Mouse (Mus musculus): ENCODE measurements at regions not wholly inside any gene's neighbourhood (a gene's known extent, or its start where the extent isn't known, plus 50 kb on each side); places are given as distances from the start of the nearest gene placed in this dataset.

DNA sequence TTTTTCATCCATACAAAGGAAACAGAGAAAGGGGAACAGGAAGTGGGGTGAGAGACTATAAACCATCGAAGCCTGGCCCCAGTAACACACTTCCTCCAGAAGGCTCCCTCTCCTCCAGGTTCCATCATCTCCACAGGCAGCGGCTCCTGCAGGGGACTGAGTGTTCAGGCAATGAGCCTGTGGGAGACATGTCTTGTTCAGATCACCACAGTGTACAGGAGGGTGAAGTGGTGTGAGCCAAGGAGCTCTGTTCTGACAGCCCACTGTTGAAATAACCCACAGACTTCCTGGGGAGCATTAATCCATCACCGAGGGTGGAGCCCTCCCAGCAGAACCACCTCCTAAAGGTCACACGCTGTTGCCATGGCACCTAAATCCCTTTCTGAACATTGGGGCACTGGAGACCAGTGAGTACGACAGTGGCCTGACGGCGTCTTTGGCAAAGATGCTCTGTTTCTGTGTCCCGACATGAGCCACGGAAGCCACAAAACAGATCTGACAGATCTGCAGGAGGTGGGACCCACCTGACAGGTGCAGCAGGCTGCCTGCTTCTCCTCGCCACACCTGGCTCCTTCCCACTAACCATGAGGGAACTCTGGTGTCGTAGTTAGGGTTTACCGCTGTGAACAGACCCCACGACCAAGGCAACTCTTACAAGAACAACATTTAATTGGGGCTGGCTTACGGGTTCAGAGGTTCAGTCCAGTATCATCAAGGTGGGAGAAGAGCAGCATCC is 60.9 kb downstream of the Psmg1 start:
- DNase-seq (ENCODE audit: low spot score) = no peak

GRCm38 (mm10) chr16:95928290-95929260 is 62.2 kb downstream of the Psmg1 start:
- no peak for DNase-seq (ENCODE audit: low spot score)

DNA sequence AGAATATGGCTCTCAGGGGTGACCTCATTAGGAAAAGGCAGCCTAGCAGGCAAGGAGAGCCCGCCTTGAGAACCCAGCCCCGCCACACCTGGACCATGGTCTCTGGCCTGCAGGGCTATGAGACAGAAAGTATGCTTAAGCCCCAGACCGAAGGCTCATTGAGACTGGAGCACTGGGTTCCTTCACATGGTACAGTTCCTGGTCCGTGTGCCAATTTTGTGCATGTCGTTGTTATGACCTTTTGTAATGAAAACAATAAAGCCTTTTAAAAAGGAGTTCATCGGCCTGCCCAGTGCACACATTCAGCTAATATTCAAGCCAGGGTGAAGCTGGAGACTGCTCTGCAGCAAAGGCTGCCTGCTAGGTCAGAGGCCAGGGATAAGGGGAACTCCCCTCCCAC is 64.2 kb downstream of the Psmg1 start:
- no peak for DNase-seq (ENCODE audit: low spot score)

DNA sequence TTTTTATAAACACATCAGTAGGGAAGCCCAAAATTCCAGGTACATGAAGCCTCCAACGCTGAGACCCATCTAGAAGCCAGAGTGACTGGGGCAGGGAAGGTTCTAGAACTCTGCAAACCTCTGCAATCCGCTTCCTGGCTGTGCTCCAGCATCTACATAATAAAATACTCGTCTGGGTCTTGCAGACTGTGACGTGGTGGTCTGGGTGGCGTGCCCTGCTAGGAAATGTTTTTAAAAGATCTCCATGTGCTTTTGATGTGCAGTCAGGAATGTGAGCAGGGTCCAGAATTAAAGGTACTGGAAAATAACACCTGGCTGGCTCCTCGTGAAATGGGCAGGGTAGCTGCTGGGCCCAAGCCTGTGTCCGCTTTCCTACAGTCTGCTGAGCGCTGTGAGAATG is 66.0 kb downstream of the Psmg1 start:
- DNase-seq (ENCODE audit: low spot score) = no peak

- no peak for DNase-seq (ENCODE audit: low spot score)
Measured at GRCm38 (mm10) chr16:95923991-95924390, 66.8 kb downstream of the Psmg1 start.

- DNase-seq (ENCODE audit: low spot score) = no peak
Measured at GRCm38 (mm10) chr16:95922369-95922934, 68.3 kb downstream of the Psmg1 start.

DNA sequence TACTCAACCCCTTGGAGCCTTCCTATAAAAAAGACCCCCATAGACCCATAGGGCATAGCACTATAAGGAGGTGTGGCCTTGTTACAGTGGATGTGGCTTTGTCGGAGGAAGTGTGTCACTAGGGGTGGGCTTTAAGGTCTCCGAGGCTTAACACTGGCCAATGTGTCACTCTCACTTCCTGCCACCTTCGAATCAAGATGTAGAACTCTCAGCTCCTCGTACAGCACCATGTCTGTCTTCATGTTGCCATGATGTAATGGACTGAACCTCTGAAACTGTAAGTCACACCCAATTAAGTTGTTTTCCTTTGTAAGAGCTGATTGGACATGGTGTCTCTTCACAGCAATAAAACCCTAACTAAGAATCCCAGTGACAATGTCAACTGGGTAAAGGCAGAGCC is 69.6 kb downstream of the Psmg1 start:
- no peak for DNase-seq (ENCODE audit: low spot score)

DNA sequence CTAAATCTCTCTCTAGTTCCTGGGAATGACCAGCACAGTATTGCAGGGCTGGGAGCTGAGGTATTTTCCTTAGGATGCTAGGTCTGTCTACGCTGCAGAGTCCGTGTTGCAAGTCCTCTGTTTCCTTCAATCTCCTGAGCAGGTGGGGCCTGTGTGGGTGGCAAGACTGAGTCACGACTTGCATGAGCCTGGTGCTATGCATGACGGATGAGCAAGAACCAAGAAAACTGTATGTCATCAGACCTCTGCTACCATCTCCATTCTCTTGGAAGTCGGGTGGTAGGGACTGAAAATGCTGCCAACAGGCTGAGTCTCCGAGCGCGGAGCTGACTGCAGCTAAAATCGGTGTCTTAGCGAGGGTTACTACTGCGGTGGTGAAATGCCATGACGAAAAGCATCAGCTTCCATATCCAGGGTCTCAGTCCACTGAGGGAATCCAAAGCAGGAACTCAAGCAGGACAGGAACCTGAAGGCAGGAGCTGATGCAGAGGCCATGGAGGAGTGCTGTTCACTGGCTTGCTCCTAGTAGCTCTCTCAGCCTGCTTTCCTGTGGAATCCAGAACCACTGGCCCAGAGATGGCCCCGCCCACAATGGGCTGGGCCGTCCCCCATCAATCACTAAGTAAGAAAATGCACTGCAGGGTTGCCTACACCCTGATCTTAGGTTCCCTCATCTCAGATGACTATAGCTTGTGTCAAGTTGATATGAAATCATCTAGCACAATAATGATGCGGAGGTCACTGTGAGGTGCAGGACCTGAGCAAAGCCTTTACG is 71.9 kb downstream of the Psmg1 start:
- DNase-seq (ENCODE audit: low spot score) = no peak

DNA sequence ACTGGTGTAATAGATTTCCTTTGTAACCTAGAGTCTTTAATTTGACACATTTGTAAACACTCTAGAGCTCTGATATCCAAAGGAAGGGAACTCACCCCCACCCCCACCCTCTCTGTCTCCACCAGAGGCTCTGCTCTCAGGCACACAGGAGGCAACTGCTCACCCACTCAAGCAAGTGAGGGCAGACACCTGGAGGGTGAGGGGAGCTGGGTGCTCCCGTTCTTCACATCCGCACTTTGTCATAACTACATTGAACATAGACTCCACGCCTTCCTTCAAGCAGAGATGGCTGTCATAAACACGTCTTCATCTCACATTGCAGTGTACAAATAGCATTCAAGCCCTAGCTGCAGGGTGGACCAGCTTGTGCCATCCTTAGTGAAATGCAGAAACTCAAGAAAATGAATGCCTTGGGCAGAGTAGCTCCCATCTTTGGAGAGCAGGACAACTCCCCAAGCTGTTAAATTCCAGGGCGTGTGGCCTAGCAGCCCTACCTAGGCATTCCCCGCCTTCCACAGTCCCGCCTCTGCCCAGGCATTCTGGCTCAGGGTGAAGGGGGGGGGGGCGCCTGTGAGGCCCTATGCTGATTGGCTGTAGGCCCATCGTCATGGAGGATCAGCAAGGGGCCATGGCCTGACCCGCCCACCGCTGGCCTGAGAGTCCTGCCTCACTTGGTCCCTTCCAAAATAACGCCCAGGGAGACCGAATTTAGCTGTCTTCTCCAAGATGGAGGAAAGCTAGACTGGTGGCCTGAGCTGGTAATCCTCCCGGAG is 72.9 kb downstream of the Psmg1 start:
- DNase-seq (ENCODE audit: low spot score) = no peak

- DNase-seq (ENCODE audit: low spot score) = no peak
Measured at GRCm38 (mm10) chr16:95913879-95914278, 76.9 kb downstream of the Psmg1 start.

GRCm38 (mm10) chr16:95904531-95905165 is 86.1 kb downstream of the Psmg1 start:
- no peak for DNase-seq (ENCODE audit: low spot score)

GRCm38 (mm10) chr16:95903383-95903913 is 87.3 kb downstream of the Psmg1 start:
- no peak for DNase-seq (ENCODE audit: low spot score)

- DNase-seq (ENCODE audit: low spot score) = no peak
Measured at GRCm38 (mm10) chr16:95902177-95902576, 88.6 kb downstream of the Psmg1 start.

DNA sequence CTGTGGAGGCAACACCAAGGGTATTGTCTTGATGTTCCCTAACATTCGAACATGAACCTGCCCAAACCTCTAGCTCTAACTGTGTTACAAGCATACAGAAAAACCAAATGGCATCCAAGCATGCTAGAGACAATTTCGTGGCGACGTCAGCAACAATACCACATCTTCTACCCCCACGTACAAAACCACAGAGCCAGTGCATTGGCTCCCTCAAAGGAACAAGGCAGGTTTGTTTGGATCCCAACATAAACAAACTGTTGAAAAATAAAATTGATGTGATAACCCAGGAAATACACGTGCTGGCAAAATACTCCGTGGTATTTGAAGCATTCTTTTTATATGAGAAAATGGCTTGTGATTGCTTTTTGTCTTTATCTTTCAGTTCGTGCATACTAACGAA is 89.4 kb downstream of the Psmg1 start:
- no peak for DNase-seq (ENCODE audit: low spot score)

DNA sequence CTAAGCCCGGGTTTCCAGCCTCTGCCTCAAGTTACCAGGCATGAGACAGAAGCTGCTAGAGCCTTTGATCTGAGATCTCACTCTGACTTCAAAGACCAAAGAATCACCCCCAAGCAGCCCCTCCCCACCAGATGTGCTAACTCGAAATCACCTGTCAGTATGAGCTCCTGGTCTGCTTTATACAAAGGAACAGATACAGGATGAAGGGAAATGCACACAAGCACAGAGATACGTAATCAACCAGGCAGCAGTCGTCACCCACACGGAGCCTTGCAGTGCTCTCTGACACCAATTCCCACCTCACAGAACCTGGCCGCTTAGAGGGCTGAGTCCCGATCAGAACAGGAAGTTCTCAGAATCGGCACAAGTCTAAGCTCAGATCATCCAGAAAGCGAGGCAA is 90.6 kb downstream of the Psmg1 start:
- no peak for DNase-seq (ENCODE audit: low spot score)

- DNase-seq (ENCODE audit: low spot score) = no peak
Measured at GRCm38 (mm10) chr16:95899672-95900071, 91.1 kb downstream of the Psmg1 start.

DNA sequence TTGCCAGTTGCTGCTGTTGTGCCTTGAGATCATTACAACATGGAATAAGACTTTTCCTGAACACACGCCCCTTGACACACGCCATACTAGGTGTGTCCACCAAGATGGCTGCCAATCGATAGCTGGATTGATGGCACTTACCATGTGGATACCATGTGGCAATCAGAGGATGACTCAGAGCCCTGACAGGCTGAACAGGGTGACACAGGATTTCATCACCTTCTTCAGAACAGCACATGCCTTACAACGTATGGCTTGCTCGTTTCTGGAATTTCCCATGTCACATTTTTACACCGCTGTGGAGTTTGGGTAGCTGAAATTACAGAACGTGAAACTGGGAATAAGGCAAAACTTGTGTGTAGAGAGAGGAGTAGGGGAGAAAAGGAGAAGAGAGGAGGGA is 92.9 kb downstream of the Psmg1 start:
- DNase-seq (ENCODE audit: low spot score) = no peak

GRCm38 (mm10) chr16:95896126-95896525 is 94.6 kb downstream of the Psmg1 start:
- no peak for DNase-seq (ENCODE audit: low spot score)

DNA sequence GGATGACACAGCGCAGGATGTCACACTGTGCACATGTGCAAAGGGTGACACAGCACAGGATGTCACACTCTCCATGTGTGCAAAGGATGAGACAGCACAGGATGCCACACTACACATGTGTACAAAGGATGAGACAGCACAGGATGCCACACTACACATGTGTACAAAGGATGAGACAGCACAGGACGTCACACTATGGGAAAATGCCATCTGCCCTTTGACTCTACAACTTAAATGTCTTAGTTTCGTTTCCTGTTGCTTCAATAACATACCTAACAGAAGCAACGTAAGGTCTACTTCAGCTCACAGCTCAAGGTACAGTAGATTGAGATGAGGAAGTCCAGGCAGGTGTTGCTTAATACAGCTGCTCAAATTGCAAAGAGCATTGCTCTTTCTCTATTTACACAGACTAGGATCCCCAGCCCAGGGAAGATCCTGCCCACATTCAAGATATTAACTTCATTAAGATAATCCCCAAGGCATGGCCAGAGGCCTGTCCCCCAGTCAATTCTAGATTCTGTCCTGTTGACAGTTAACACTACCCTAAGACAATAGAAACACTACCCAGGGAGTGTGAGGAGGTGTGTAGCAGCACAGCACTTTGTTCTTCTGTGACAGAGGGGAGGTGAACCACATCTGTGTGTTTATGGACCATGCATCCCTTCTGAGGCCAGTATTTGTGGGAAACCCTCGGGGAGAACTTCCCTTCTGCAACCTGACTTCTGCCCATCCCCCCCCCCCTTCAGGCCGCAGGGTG is 97.0 kb downstream of the Psmg1 start:
- no peak for DNase-seq (ENCODE audit: low spot score)

DNA sequence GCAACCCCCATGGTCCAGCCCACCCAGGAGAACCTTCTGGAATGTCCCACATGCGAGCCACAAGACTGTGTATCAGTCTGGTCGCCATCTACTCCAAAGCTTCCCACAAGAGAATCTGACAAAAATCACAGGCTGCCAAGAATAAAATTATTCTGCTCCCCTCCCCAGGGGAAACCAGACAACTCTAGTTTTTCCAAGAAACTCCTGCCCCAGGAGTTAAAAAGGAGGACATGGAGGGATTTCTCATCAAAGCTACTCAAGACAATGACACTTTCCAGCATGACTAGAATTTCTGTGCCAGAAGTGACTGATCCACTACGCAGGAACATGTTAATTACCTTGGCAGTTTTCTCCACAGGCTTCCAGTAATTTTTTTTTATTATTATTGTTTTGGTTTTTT is 98.4 kb downstream of the Psmg1 start:
- DNase-seq (ENCODE audit: low spot score) = no peak
